Mouse (Mus musculus) hindlimb bud, embryonic 11.5 days (tissue): ENCODE results near the gene Srxn1.

Experiments used
- DNase-seq: peaks from one replicate; pipeline ENCODE4 v3.0.0-alpha.2; 2012; ENCODE audit warnings: low read depth, low spot score; ENCODE audit errors: extremely low spot score

Gene Srxn1

GRCm38 (mm10) chr2:152153361-152153760, 48.0 kb downstream of the Srxn1 start:
- DNase-seq, result no peak

GRCm38 (mm10) chr2:152155414-152156208, 50.3 kb downstream of the Srxn1 start:
- DNase-seq, result no peak

- no peak for DNase-seq
Observed at GRCm38 (mm10) chr2:152156471-152156870, 51.2 kb downstream of the Srxn1 start.

GRCm38 (mm10) chr2:152159487-152159886, 54.2 kb downstream of the Srxn1 start:
- DNase-seq, result no peak
